Mouse (Mus musculus): ENCODE measurements at regions not wholly inside any gene's neighbourhood (a gene's known extent, or its start where the extent isn't known, plus 50 kb on each side); places are given as distances from the start of the nearest gene placed in this dataset.
"Not testable (repeated sequence)": the region's sequence is repeated elsewhere in the genome, so short reads cannot be mapped to it uniquely, and the experiment has no call there.

GRCm38 (mm10) chr17:26335551-26335950 lies 79.1 kb upstream of the Neurl1b start:
- intact Hi-C loops (cut with DNase I), result no loop called here
- Histone ChIP-seq H3K27ac (no peak overlapping the region), H3K4me3 (no peak overlapping the region)
- no peak for TF ChIP-seq CTCF (IDR thresholded peaks at IDR 0.05)
- DNase-seq (ENCODE audit: extremely low spot score in 1 of 2, low spot score in 2 of 2), result no peak

- Histone ChIP-seq H3K27ac (no peak overlapping the region), H3K4me3 (no peak overlapping the region)
- DNase-seq (ENCODE audit: extremely low spot score in 1 of 2, low spot score in 2 of 2), result no peak
- no peak for TF ChIP-seq CTCF (IDR thresholded peaks at IDR 0.05)
- intact Hi-C loops (cut with DNase I), result no loop called here
These were observed 78.6 kb upstream of the Neurl1b start for GRCm38 (mm10) chr17:26336011-26336410.

- no peak for DNase-seq (ENCODE audit: extremely low spot score in 1 of 2, low spot score in 2 of 2)
- intact Hi-C loops (cut with DNase I), result no loop called here
- Histone ChIP-seq H3K27ac (no peak overlapping the region), H3K4me3 (no peak overlapping the region)
- no peak for TF ChIP-seq CTCF (IDR thresholded peaks at IDR 0.05)
These were observed 77.5 kb upstream of the Neurl1b start for GRCm38 (mm10) chr17:26337106-26337505.

- H3K4me3 ChIP-seq; DNase-seq (ENCODE audit: extremely low spot score in 1 of 2, low spot score in 2 of 2); H3K27ac ChIP-seq; intact Hi-C loops (cut with DNase I): not testable (repeated sequence)
These were observed 69.2 kb upstream of the Neurl1b start for GRCm38 (mm10) chr17:26345436-26345835.

- Histone ChIP-seq H3K27ac (no peak overlapping the region), H3K4me3 (no peak overlapping the region)
- intact Hi-C loops (cut with DNase I), result no loop called here
- DNase-seq (ENCODE audit: extremely low spot score in 1 of 2, low spot score in 2 of 2), result no peak
- no peak for TF ChIP-seq CTCF (IDR thresholded peaks at IDR 0.05)
These were observed 66.5 kb upstream of the Neurl1b start for GRCm38 (mm10) chr17:26348116-26348515.

GRCm38 (mm10) chr17:26349741-26350140 lies 64.9 kb upstream of the Neurl1b start:
- intact Hi-C loops (cut with DNase I), result loop anchor here (1.0 kb wide), 1 partner anchor 19 kb away; no protein-coding TSS in a partner anchor
- DNase-seq (ENCODE audit: extremely low spot score in 1 of 2, low spot score in 2 of 2), result no peak
- H3K27ac ChIP-seq, result peak overlapping the region; percentile 63
- TF ChIP-seq CTCF (IDR thresholded peaks at IDR 0.05), result peak; percentile 10
- H3K4me3 ChIP-seq, result no peak overlapping the region

- intact Hi-C loops (cut with DNase I), result loop anchor here (1.0 kb wide), 1 partner anchor 18 kb away; no protein-coding TSS in a partner anchor
- Histone ChIP-seq H3K4me3 (no peak overlapping the region), H3K27ac (no peak overlapping the region; the same call in 1 of the 2 replicates)
- no peak for DNase-seq (ENCODE audit: extremely low spot score in 1 of 2, low spot score in 2 of 2)
- TF ChIP-seq CTCF (IDR thresholded peaks at IDR 0.05), result no peak
These were observed 64.4 kb upstream of the Neurl1b start for GRCm38 (mm10) chr17:26350216-26350615.

GRCm38 (mm10) chr17:26351991-26352390 lies 62.6 kb upstream of the Neurl1b start:
- H3K4me3 ChIP-seq, result no peak overlapping the region
- intact Hi-C loops (cut with DNase I), result no loop called here
- no peak overlapping the region for H3K27ac ChIP-seq
- TF ChIP-seq CTCF (IDR thresholded peaks at IDR 0.05), result no peak
- no peak for DNase-seq (ENCODE audit: extremely low spot score in 1 of 2, low spot score in 2 of 2)

GRCm38 (mm10) chr17:26352712-26353111 lies 61.9 kb upstream of the Neurl1b start:
- intact Hi-C loops (cut with DNase I), result no loop called here
- DNase-seq (ENCODE audit: extremely low spot score in 1 of 2, low spot score in 2 of 2), result no peak

GRCm38 (mm10) chr17:26354431-26354830 lies 60.2 kb upstream of the Neurl1b start:
- H3K27ac ChIP-seq, result no peak overlapping the region
- TF ChIP-seq CTCF (IDR thresholded peaks at IDR 0.05), result no peak
- H3K4me3 ChIP-seq, result no peak overlapping the region
- DNase-seq (ENCODE audit: extremely low spot score in 1 of 2, low spot score in 2 of 2), result no peak
- intact Hi-C loops (cut with DNase I), result no loop called here

More at GRCm38 (mm10) chr17:26352712-26353111, 61.9 kb upstream of the Neurl1b start:
- no peak for TF ChIP-seq CTCF (IDR thresholded peaks at IDR 0.05)
- Histone ChIP-seq H3K4me3 (no peak overlapping the region), H3K27ac (no peak overlapping the region)

- TF ChIP-seq CTCF (IDR thresholded peaks at IDR 0.05), result no peak
- no peak overlapping the region for H3K4me3 ChIP-seq
- intact Hi-C loops (cut with DNase I), result no loop called here
- no peak overlapping the region for H3K27ac ChIP-seq
- DNase-seq (ENCODE audit: extremely low spot score in 1 of 2, low spot score in 2 of 2), result no peak
These were observed 59.3 kb upstream of the Neurl1b start for GRCm38 (mm10) chr17:26355301-26355700.

- H3K27ac ChIP-seq, result no peak overlapping the region
These were observed 57.7 kb upstream of the Neurl1b start for GRCm38 (mm10) chr17:26356906-26357305.

GRCm38 (mm10) chr17:26357784-26358183 lies 56.8 kb upstream of the Neurl1b start:
- no peak for TF ChIP-seq CTCF (IDR thresholded peaks at IDR 0.05)
- intact Hi-C loops (cut with DNase I), result no loop called here
- Histone ChIP-seq H3K27ac (no peak overlapping the region), H3K4me3 (no peak overlapping the region)
- DNase-seq (ENCODE audit: extremely low spot score in 1 of 2, low spot score in 2 of 2), result no peak

More at GRCm38 (mm10) chr17:26356906-26357305, 57.7 kb upstream of the Neurl1b start:
- no peak for TF ChIP-seq CTCF (IDR thresholded peaks at IDR 0.05)
- H3K4me3 ChIP-seq, result no peak overlapping the region
- DNase-seq (ENCODE audit: extremely low spot score in 1 of 2, low spot score in 2 of 2), result no peak
- intact Hi-C loops (cut with DNase I), result no loop called here
